Mouse (Mus musculus) ES-CJ7 (cell line): ENCODE data around the gene Pnkp.
A peak's percentile ranks its signal among the peaks of the same experiment; 100 is the strongest.

Experiments
- DNase-seq: peaks from one replicate; pipeline ENCODE4 v3.0.0; 2011; ENCODE audit warnings: low read depth, low spot score

Gene Pnkp

GRCm38 (mm10) chr7:44852259-44853027 lies 4.5 kb upstream of the Pnkp start:
- DNase-seq: no peak

- DNase-seq: no peak
Measured at GRCm38 (mm10) chr7:44853065-44853464, 3.9 kb upstream of the Pnkp start.

GRCm38 (mm10) chr7:44853596-44854355 lies 3.2 kb upstream of the Pnkp start:
- DNase-seq: no peak

GRCm38 (mm10) chr7:44854356-44855031 lies 2.4 kb upstream of the Pnkp start:
- peak; percentile 74 for DNase-seq

GRCm38 (mm10) chr7:44855036-44855435 lies 1.9 kb upstream of the Pnkp start:
- no peak for DNase-seq

- DNase-seq: no peak
Measured at GRCm38 (mm10) chr7:44856265-44856916, 548 bp upstream of the Pnkp start.

- DNase-seq: peak; percentile 82
Measured at GRCm38 (mm10) chr7:44857905-44858304, 966 bp downstream of the Pnkp start.

GRCm38 (mm10) chr7:44859896-44860295 lies 3.0 kb downstream of the Pnkp start:
- DNase-seq: no peak

- peak; percentile 69 for DNase-seq
Measured at GRCm38 (mm10) chr7:44860576-44861428, 3.9 kb downstream of the Pnkp start.

- no peak for DNase-seq
Measured at GRCm38 (mm10) chr7:44861429-44861816, 4.5 kb downstream of the Pnkp start.

- no peak for DNase-seq
Measured at GRCm38 (mm10) chr7:44862434-44862833, 5.5 kb downstream of the Pnkp start.

GRCm38 (mm10) chr7:44863210-44863609 lies 6.3 kb downstream of the Pnkp start:
- DNase-seq: no peak

GRCm38 (mm10) chr7:44863982-44864494 lies 7.1 kb downstream of the Pnkp start:
- DNase-seq: no peak

GRCm38 (mm10) chr7:44864595-44865542 lies 7.9 kb downstream of the Pnkp start:
- no peak for DNase-seq

- no peak for DNase-seq
Measured at GRCm38 (mm10) chr7:44866276-44867009, 9.5 kb downstream of the Pnkp start.

- no peak for DNase-seq
Measured at GRCm38 (mm10) chr7:44867010-44867702, 10.2 kb downstream of the Pnkp start.

GRCm38 (mm10) chr7:44867802-44868201 lies 10.9 kb downstream of the Pnkp start:
- no peak for DNase-seq

GRCm38 (mm10) chr7:44868465-44868864 lies 11.5 kb downstream of the Pnkp start:
- no peak for DNase-seq
